Mouse (Mus musculus): ENCODE measurements around the gene Ralgps1.
A peak's percentile ranks its signal among the peaks of the same experiment; 100 is the strongest.

The Ralgps1 gene

GRCm38 (mm10) chr2:33370777-33371647, at the start of gene Ralgps1:
Gene Ralgps1 (minus strand): TSS chr2:33371486.
- DNase-seq (ENCODE audit: low spot score in 2 of 2) = peak; percentile 94 to 98

GRCm38 (mm10) chr2:33417454-33417853, 46.2 kb upstream of the Ralgps1 start:
- no peak for DNase-seq (ENCODE audit: low spot score in 2 of 2)

DNA sequence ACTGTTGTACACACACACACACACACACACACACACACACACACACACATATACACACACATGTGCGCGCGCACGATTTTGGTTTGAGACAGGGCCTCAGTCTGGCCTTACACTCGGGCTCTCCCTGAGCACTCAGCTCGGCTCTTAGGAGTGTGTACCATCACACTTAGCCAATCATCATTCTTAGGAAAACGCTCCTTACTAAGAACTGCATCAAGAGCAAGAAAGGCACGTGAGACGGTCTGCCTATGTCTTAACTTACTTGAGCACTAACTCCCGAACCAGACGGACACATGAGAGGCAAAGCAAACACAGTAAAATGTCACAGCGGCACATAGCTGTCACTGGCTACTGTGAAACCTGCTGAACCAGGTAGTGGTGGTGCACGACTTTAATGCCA, 42.7 kb upstream of the Ralgps1 start:
- DNase-seq (ENCODE audit: low spot score in 2 of 2) = no peak

- no peak for DNase-seq (ENCODE audit: low spot score in 2 of 2)
These were observed 40.8 kb upstream of the Ralgps1 start for GRCm38 (mm10) chr2:33412111-33412510.

DNA sequence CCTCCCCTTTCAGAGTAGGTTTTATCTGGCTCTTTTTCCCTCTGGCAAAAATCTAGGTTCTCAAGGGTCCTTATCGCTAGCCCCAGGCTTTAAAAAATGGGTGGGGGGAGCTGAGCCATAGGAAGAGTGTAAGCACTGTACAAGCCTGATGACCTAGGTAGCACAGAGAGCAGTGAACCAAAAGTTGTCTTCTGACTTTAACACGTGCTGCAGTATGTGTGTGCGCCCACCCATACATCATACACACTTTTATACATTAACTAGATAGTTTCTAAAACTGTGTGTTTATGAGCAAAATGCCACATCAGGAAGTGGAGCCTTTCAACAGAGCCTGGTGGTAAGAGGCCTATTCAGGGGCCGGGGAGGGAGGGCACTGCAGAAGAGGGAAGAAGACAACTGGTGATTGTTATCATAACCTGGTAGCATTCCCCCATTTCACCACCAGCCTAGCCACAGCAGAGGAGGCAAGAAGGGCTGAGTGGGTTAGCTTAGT, 32.3 kb upstream of the Ralgps1 start:
- no peak for DNase-seq (ENCODE audit: low spot score in 2 of 2)

DNA sequence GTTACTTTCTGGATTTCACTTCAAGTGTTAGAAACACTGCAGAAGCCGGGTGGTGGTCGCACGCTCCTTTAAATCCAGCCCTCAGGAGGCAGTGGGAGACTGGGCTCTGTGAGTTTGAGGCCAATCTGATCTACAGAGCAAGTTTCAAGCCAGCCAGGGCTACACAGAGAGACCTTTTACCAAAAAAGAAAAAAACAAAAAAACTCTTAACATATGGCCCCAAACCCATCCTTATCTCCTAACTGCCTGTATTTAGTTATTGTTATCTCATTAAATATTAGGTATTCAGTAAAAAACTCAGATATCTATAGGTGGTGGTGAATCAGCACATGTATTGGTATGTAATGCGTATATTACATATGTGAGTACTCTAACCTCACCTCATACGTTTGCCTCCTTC, 31.4 kb upstream of the Ralgps1 start:
- no peak for DNase-seq (ENCODE audit: low spot score in 2 of 2)

GRCm38 (mm10) chr2:33402236-33402635, 30.9 kb upstream of the Ralgps1 start:
- DNase-seq (ENCODE audit: low spot score in 2 of 2) = peak; percentile 70 to 74

- DNase-seq (ENCODE audit: low spot score in 2 of 2) = no peak
These were observed 29.9 kb upstream of the Ralgps1 start for GRCm38 (mm10) chr2:33401217-33401616.

GRCm38 (mm10) chr2:33400541-33400940, 29.3 kb upstream of the Ralgps1 start:
- no peak for DNase-seq (ENCODE audit: low spot score in 2 of 2)

DNA sequence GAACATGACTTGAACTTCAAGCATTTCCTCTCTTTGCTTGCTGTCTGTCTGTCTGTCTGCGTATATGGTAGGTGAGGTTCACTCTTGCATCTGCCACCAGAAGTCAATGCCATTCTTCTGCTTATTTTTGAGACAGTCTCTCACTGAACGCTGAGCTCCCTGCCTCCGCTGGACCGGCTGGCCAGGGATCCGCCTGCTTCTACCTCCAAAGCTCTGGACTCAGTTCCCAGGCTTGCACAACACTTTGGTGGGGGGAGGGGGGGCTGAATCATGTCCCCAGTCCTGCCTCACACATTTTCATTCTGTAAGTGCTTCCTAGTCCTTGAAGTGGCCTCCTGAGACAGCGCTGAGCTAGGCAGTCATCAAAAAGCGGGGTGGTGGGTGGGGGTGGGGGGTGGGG, 27.8 kb upstream of the Ralgps1 start:
- no peak for DNase-seq (ENCODE audit: low spot score in 2 of 2)

DNA sequence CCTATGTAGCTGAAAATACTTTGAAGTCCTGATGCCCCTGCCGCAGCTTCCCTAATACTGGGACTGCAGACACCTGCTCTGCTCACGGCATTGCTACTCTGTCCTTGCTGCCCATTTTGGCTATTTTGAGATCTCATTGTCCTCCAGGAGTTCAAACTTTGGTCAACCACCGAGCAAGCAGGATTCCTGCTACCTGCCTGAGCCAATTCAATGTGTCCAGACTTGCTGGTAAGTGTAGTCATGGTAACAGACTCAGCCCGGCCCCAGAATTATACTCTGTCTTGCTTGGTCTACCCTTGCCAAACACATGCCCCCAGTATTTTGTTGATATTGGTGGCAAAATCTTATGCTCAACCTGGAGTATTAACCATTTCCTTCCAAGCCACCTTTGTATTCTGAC, 25.8 kb upstream of the Ralgps1 start:
- no peak for DNase-seq (ENCODE audit: low spot score in 2 of 2)

DNA sequence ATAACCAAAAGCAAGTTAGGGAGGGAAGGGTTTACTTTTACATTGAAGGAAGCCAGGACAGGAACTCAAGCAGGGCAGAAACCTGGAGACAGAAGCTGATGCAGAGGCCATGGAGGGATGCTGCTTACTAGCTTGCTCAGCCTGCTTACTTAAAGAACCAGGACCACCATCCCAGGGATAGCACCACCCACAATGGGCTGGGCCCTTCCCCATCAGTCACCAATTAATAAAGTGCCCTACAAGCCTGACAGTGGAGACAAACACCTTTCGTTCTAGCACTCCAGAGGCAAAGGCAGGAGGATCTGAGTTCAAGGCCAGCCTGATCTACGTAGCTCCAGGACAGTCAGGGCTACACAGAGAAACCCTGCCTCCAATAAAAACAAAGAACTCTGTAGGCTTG, 23.8 kb upstream of the Ralgps1 start:
- DNase-seq (ENCODE audit: low spot score in 2 of 2) = no peak

- peak; percentile 34 to 51 for DNase-seq (ENCODE audit: low spot score in 2 of 2)
These were observed 22.8 kb upstream of the Ralgps1 start for GRCm38 (mm10) chr2:33393951-33394635.

GRCm38 (mm10) chr2:33393021-33393420, 21.7 kb upstream of the Ralgps1 start:
- no peak for DNase-seq (ENCODE audit: low spot score in 2 of 2)

DNA sequence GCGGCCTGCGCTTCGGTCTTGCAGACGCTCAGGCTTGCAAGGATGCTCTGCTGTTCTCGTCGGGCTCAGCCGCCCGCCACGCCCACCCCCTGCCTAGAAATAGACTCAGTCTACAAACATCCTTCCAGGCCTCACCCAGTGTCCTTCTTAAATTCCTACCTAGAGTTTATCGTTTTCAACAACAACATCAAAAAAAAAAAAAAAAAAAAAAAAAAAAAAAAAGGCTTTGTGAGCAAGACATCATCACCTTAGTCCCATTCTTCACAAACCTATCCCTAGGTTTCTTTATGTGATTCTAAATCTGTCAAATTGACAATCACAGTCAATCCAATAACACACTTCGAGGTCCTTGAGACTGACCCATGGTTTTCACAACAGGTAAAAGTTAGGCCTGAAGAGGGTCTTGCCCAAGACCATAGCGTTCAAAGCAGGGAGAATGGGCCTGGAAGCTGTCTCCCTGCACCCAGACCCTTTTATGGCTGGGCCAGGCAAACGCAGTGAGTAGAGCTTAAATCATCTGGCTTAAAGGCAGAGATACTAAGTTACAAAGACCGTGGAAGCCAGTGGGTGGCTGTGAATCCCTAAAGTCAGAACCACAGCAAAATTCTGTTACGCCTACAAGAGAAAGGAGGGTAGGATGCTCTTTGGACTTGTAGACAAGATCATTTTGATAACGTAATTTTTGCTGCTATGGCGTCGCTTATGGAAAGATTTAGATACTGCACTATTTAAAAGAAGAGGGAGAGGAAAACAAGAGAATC, 542 bp upstream of the Ralgps1 start:
- DNase-seq (ENCODE audit: low spot score in 2 of 2) = no peak

DNA sequence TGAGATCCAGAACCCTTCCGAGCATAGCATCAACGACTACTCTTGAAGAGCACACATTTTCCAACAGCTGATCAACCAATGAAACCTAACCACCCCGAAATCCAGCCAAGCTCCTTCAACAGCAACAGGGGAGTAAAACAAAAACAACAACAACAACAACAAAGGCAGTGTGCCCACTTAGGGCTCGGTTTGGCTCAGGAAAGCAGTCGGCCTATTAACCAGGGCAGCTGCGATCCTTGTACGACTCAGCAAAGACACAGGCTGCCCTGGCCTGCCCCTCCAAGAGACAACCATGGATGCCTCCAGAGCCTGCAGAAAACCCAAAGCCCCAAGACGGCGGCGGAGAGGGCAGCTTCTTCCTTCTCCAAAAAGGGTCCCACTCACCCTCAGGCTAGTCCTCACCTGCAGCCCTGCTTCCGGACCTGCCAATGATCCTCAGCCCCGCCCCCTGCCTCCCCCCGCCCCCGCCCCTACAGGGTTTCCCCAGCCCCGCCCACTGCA, 960 bp downstream of the Ralgps1 start:
- DNase-seq (ENCODE audit: low spot score in 2 of 2) = no peak

DNA sequence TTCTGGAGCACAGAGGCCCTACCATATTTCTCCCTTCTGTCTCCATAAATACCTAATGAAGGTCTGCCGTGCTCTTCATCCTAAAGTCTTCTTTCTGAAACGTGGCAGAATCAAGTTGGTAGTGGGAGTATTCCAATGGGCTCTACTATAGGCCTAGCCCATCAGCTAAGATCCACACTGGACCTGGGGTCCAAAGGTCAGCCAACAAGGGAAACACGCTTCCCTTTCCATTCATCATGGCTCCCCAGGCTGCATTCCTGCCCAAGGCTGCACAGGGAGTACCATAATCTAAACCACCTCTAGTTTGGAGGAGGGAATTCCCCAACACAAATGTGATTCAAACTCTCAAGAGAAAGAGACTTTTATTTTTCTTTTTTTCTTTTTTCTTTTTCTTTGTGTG, 1.8 kb downstream of the Ralgps1 start:
- DNase-seq (ENCODE audit: low spot score in 2 of 2) = no peak

DNA sequence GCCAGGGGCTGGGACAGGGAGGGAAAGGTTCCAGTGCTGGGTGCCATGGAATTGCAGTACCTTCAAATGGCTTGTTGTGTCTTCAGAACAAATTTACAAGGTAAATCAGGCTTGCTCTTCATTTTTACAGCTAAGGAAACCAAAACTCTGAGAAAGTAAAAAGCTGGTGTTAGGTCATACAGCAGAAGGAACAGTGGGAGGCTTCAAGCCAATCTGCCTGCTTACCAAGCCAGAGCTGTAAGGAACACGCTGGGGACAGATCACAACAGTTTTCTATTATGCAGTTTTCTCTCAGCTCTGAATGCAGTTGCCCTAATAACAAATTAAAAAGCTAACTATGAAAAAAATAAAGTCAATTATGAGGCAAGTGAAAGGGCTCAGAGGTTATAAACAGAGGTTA, 2.8 kb downstream of the Ralgps1 start:
- DNase-seq (ENCODE audit: low spot score in 2 of 2) = no peak

DNA sequence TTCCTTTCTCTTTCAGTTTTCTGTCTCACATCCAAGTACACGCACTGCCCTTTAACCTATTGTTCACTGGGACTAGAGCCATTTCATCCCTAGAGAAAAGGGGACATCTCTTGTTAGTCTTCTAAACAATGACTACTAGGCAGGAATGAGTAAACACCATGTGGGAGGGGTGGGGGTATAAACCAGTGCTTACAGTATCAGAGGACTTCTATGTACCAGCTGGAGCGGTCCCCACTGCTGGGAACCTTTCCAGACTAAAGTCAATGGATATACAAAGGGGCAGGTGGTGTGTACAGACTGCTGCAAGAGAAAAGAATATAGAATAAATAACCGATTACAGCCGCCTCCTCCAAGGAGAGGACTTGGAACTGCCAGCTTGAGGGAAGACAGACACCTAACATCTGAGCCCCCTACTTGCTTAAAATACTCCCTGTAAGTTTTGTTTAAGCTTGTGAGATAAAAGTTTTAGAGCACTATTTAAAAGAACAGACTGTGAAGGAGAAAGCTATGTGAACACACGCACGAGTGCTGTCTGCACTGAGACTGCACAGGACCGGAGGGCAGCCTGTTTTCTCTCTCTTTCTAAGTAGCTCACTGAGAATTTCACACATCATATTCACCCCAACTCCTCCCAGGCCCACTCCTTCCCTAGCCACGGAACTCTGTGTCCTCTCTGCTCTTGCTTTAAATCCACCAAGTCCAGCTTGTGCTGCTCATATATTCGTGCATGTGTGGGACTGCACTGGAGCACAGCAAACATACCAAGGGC, 5.4 kb downstream of the Ralgps1 start:
- no peak for DNase-seq (ENCODE audit: low spot score in 2 of 2)

GRCm38 (mm10) chr2:33364656-33365055, 6.6 kb downstream of the Ralgps1 start:
- no peak for DNase-seq (ENCODE audit: low spot score in 2 of 2)

- DNase-seq (ENCODE audit: low spot score in 2 of 2) = no peak
These were observed 7.4 kb downstream of the Ralgps1 start for GRCm38 (mm10) chr2:33363890-33364289.
